Mouse (Mus musculus) gonadal fat pad, adult 2 months (tissue): ENCODE data around the gene Olfr1502. TPM values are rescaled to one million over a fixed set of nuclear protein-coding genes. Genes with fewer than 3 reads are reported as not detected.
"Not testable (repeated sequence)": the region's sequence is repeated elsewhere in the genome, so short reads cannot be mapped to it uniquely, and the experiment has no call there.

ENCODE experiments used
- DNase-seq: peaks from one replicate; pipeline ENCODE4 v3.0.0-alpha.2; 2012; ENCODE audit warnings: low read depth
- polyA plus RNA-seq: library from polyadenylated mRNA; depleted of rRNA; stranded (reverse); fragments of >200 nt; gene quantifications from 2 replicates; pipeline ENCODE4 v1.2.3, GENCODE M21; 2012; rRNA removed

Gene Olfr1502
- not detected in 2 replicates for polyA plus RNA-seq

DNA sequence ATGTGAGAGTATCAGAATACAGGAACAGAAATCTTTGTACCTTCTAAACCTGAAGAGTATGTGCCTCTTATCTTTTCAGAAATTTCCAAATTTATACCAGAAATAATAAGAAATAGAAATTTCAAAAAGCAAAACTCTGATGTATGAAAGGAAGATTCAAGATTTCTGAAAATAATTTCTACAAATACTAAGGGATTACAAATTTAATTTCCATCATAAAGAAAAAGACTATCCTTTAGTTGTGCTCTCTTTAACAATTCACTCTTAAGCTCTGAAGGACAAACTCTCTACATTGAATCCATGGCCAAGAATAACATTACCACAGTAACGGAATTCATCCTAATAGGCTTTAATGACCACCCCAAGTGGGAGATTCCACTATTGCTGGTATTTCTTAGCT, at the start of gene Olfr1502:
TSS of gene Olfr1502 (plus strand) at position 301 of the 400 bp plus-strand sequence.
- DNase-seq: no peak

GRCm38 (mm10) chr19:13812823-13813222, 48.8 kb upstream of the Olfr1502 start:
- DNase-seq: no peak

- no peak for DNase-seq
These were observed 42.8 kb upstream of the Olfr1502 start for GRCm38 (mm10) chr19:13818827-13819226.

DNA sequence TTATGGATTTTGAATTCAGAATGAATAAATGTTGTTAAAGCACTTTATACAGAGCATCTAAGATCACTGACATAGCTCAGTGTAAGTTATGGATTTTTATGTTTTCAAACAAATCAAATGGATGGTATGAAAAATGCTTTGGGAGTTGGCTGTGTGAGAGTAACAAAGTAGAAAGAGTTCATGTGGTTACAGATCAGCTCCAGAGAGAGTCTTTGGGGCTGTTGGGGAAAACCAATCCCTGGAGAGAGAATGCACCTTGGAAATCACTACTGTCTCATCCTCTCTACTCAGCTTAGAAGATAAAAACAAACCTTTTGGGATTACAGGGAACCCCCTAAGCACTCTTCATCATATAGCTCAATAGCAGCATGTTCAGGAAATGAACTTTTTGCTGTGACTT, 42.2 kb upstream of the Olfr1502 start, which contains the start of gene Olfr1499:
TSS of gene Olfr1499 (minus strand) at position 101 of the 400 bp plus-strand sequence.
- no peak for DNase-seq

GRCm38 (mm10) chr19:13820847-13821246, 40.7 kb upstream of the Olfr1502 start:
- DNase-seq: no peak

GRCm38 (mm10) chr19:13828447-13828846, 33.1 kb upstream of the Olfr1502 start:
- DNase-seq: no peak

DNA sequence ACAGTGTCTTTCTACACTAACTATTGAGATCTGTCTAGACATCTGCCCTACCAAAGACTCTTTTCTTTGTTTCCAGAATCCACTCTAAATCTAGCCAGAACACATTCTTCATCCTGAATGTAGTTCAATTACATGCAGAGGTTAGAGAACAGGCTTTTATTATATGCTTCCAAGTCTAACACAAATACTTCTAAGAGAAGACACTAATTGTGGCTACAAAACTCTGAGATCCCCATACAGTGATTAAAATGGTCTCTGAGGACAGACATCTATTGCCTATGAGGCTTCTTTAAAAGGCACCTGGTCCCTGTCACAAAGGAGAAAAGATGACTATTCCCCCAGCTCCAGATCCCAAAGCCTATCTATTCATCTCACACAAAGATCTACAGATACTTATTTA, 31.2 kb upstream of the Olfr1502 start, which contains the start of gene Olfr1500:
TSS of gene Olfr1500 (minus strand) at position 101 of the 400 bp plus-strand sequence.
- no peak for DNase-seq

DNA sequence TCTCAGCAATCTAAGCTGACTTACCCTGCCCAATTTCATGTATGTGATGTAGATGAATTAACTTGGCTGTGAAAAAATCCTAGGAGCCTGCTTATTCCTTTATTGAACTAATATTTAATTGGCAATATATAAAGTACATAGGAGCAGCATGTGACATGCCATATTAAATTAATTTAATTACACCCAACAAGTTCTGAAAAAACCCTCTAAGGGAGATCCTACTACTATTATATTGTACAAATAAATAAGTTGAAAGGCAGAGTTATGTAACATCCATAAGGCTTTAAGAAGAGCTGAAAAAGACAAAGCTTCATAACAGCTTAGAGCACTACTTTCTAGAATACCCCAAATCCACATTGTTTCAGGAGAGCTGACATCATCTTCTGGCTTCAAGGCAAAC, 11.0 kb upstream of the Olfr1502 start, which contains the start of gene Olfr1501:
TSS of gene Olfr1501 (minus strand) at position 101 of the 400 bp plus-strand sequence.
- not testable (repeated sequence) for DNase-seq

DNA sequence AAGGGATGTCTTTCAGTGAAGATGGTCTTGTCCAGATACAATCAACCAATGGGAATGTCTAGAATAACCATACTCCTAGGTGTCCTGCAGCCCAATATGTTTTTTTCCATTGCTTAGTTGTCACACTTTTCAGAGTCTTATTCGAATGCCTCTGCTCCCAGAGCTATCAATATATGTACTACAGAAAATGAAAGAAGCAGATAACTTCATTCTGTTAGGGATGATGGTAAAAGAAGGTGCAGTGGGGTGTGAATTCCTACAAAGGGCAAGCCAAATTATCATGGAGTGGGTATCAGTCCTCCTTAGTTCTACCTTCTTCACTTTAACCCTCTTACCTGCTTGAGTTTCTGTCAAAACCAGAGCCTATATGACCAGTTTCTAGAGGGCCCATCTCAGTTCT, 36.2 kb downstream of the Olfr1502 start, which contains the start of gene Olfr1504:
TSS of gene Olfr1504 (minus strand) at position 101 of the 400 bp plus-strand sequence.
- no peak for DNase-seq

Other genes with a start within 250 kb of the Olfr1502 start
- not detected in 2 replicates for gene Olfr1487, start 244.4 kb upstream of the Olfr1502 start, polyA plus RNA-seq
- gene Olfr1489, start 230.2 kb upstream of the Olfr1502 start, polyA plus RNA-seq: not detected in 2 replicates
- gene Olfr1490, start 210.7 kb upstream of the Olfr1502 start, polyA plus RNA-seq: not detected in 2 replicates
- not detected in 2 replicates for gene Olfr1491, start 164.5 kb upstream of the Olfr1502 start, polyA plus RNA-seq
- not detected in 2 replicates for gene Olfr1493-ps1, start 138.5 kb upstream of the Olfr1502 start, polyA plus RNA-seq
- not detected in 2 replicates for gene Olfr1494, start 122.1 kb upstream of the Olfr1502 start, polyA plus RNA-seq
- not detected in 2 replicates for gene Olfr1495, start 97.2 kb upstream of the Olfr1502 start, polyA plus RNA-seq
- not detected in 2 replicates for gene Olfr1496, start 83.9 kb upstream of the Olfr1502 start, polyA plus RNA-seq
- not detected in 2 replicates for gene Olfr1497, start 63.6 kb upstream of the Olfr1502 start, polyA plus RNA-seq
- gene Olfr1499, start 42.3 kb upstream of the Olfr1502 start, polyA plus RNA-seq: not detected in 2 replicates
- gene Olfr1500, start 31.3 kb upstream of the Olfr1502 start, polyA plus RNA-seq: not detected in 2 replicates
- gene Olfr1501, start 11.1 kb upstream of the Olfr1502 start, polyA plus RNA-seq: not detected in 2 replicates
- not detected in 2 replicates for gene Olfr1504, start 36.1 kb downstream of the Olfr1502 start, polyA plus RNA-seq
- gene Olfr1505, start 51.7 kb downstream of the Olfr1502 start, polyA plus RNA-seq: not detected in 2 replicates